Mouse (Mus musculus): ENCODE measurements around the gene Tnfsf13.

GRCm38 (mm10) chr11:69710470-69710869, 24.9 kb upstream of the Tnfsf13 start:
- TF ChIP-seq HCFC1 (IDR thresholded peaks at IDR 0.05; ENCODE audit: borderline replicate concordance, insufficient read depth, low read length) (no peak), ZNF384 (IDR thresholded peaks at IDR 0.05; ENCODE audit: low read depth, low read length) (no peak), CHD2 (IDR thresholded peaks at IDR 0.05; ENCODE audit: low read depth, low read length) (no peak), ZC3H11A (IDR thresholded peaks at IDR 0.05; ENCODE audit: borderline replicate concordance, low read depth, low read length) (no peak)
